Mouse (Mus musculus): ENCODE data around the gene Calhm1. TPM values are rescaled to one million over a fixed set of nuclear protein-coding genes. Genes with fewer than 3 reads are reported as not detected.

The Calhm1 gene
- polyA plus RNA-seq, 1 experiment from 2014 or later = not detected

- Histone ChIP-seq H3K9me3 (replicated peaks; ENCODE audit: low read length) (no peaks in the 10 kb centered on the region), H3K4me2 (ENCODE audit: low read length) (no peak overlapping the region), H3K27ac (no peak overlapping the region), H3K4me3 (replicated peaks; ENCODE audit: low read depth, low read length) (no peak overlapping the region), H3K27me3 (ENCODE audit: insufficient read depth, low read length) (peaks cover 3% of the 10 kb centered on the region; the same call in 1 of the 2 replicates), H3K36me3 (ENCODE audit: insufficient read depth, low read length) (no peaks in the 10 kb centered on the region), H3K4me1 (replicated peaks; ENCODE audit: insufficient read depth, low read length) (peaks cover 5% of the 10 kb centered on the region; the same call in 1 of the 2 replicates), H3K9ac (ENCODE audit: low read depth, low read length) (no peak overlapping the region)
- 52% methylated on average over 3 of the region's 3 CpGs for WGBS
- no peak for ATAC-seq (replicated peaks; ENCODE audit: low FRiP score, low read depth)
- TF ChIP-seq CTCF (IDR thresholded peaks at IDR 0.05; ENCODE audit: low read depth) = peak; percentile 74
- peak; percentile 58 for DNase-seq (ENCODE audit: low spot score)
Measured at GRCm38 (mm10) chr19:47174515-47174914, 30.5 kb upstream of the Calhm1 start.

DNA sequence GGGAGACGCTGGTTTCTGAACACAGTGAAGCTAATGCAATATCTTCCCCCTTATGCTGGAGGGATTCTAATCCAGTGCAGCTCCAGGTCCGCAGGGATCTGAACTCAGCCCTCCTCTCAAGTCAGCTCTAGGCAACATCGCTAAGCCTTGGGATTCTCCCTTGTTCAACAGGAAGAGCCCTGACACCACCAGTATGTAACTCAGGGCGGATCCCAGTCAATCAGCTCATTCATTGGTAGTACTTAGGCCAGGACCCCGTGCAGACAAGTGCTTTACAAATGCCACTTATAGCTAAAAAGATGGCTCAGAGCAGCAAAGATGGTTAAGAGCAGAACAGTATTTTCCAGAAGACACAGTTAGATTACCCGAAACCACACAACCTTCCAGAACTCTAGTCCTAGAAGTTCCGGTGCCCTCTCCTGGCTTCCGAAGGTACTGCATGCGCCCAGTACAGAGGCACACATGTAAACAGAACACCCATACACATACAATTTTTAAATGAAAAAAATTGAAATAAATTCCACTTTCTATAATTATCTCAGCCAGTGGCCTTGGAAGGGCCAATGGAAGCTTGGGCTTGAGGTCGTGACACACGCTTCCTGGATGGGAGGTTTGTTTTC lies 24.8 kb upstream of the Calhm1 start:
- Histone ChIP-seq H3K9me3 (replicated peaks; ENCODE audit: low read length) (no peaks in the 10 kb centered on the region), H3K27ac (no peak overlapping the region; the same call in 1 of the 2 replicates), H3K36me3 (ENCODE audit: insufficient read depth, low read length) (no peaks in the 10 kb centered on the region), H3K27me3 (ENCODE audit: insufficient read depth, low read length) (no peaks in the 10 kb centered on the region), H3K4me3 (replicated peaks; ENCODE audit: low read depth, low read length) (no peak overlapping the region), H3K4me2 (ENCODE audit: low read length) (peak overlapping the region; percentile 43), H3K4me1 (replicated peaks; ENCODE audit: insufficient read depth, low read length) (no peaks in the 10 kb centered on the region), H3K9ac (ENCODE audit: low read depth, low read length) (no peak overlapping the region)
- WGBS = 20% methylated on average over 11 of the region's 11 CpGs
- peak; percentile 90 for DNase-seq (ENCODE audit: low spot score)
- peak; percentile 60; the same call in 1 of the 2 replicates for ATAC-seq (replicated peaks; ENCODE audit: low FRiP score, low read depth)
- TF ChIP-seq CTCF (IDR thresholded peaks at IDR 0.05; ENCODE audit: low read depth) = peak; percentile 86

GRCm38 (mm10) chr19:47168223-47168622 lies 24.2 kb upstream of the Calhm1 start:
- Histone ChIP-seq H3K9me3 (replicated peaks; ENCODE audit: low read length) (no peaks in the 10 kb centered on the region), H3K36me3 (ENCODE audit: insufficient read depth, low read length) (no peaks in the 10 kb centered on the region), H3K4me3 (replicated peaks; ENCODE audit: low read depth, low read length) (no peak overlapping the region), H3K4me2 (ENCODE audit: low read length) (peak overlapping the region; percentile 43), H3K27ac (no peak overlapping the region), H3K27me3 (ENCODE audit: insufficient read depth, low read length) (no peaks in the 10 kb centered on the region), H3K9ac (ENCODE audit: low read depth, low read length) (no peak overlapping the region), H3K4me1 (replicated peaks; ENCODE audit: insufficient read depth, low read length) (no peaks in the 10 kb centered on the region)
- WGBS = 8% methylated on average over 13 of the region's 13 CpGs
- DNase-seq (ENCODE audit: low spot score) (peak; percentile 77), ATAC-seq (replicated peaks; ENCODE audit: low FRiP score, low read depth) (no peak)
- TF ChIP-seq CTCF (IDR thresholded peaks at IDR 0.05; ENCODE audit: low read depth) = peak; percentile 89

DNA sequence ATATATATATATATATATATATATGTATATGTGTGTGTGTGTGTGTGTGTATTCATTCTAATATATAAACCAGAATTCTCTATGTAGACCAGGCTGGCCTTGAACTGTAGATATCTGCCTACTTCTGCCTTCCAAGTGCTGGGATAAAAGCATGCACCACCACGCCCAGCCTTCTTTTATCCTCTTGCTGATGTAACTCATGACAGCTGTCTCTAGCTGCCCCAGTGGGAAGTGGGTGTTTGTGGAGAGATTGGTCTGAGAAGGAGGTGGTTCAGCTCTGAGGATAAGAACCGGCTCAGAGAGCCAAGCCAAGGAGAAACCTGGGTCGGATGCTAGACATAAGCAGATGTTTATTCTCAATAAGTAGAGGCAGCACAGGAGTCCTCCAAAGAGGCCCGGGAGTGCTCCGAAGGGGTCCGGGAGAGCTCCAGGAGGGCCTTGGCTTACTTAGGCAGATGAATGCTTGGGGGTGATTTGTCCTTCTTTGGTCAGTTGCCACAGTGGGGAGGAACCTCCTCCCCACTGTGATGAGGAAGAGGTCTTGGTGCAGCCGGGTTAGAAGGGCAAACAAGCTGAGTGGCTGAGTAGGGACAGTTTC lies 23.7 kb upstream of the Calhm1 start:
- Histone ChIP-seq H3K4me3 (replicated peaks; ENCODE audit: low read depth, low read length) (no peak overlapping the region), H3K36me3 (ENCODE audit: insufficient read depth, low read length) (no peaks in the 10 kb centered on the region), H3K9me3 (replicated peaks; ENCODE audit: low read length) (no peaks in the 10 kb centered on the region), H3K4me2 (ENCODE audit: low read length) (0 out of 2 replicates have a peak overlapping the region, but pooled peaks have one; percentile 43), H3K4me1 (replicated peaks; ENCODE audit: insufficient read depth, low read length) (no peaks in the 10 kb centered on the region), H3K9ac (ENCODE audit: low read depth, low read length) (no peak overlapping the region), H3K27ac (no peak overlapping the region), H3K27me3 (ENCODE audit: insufficient read depth, low read length) (no peaks in the 10 kb centered on the region)
- ATAC-seq (replicated peaks; ENCODE audit: low FRiP score, low read depth) (no peak), DNase-seq (ENCODE audit: low spot score) (no peak)
- WGBS = 52% methylated on average over 7 of the region's 7 CpGs
- no peak for TF ChIP-seq CTCF (IDR thresholded peaks at IDR 0.05; ENCODE audit: low read depth)

DNA sequence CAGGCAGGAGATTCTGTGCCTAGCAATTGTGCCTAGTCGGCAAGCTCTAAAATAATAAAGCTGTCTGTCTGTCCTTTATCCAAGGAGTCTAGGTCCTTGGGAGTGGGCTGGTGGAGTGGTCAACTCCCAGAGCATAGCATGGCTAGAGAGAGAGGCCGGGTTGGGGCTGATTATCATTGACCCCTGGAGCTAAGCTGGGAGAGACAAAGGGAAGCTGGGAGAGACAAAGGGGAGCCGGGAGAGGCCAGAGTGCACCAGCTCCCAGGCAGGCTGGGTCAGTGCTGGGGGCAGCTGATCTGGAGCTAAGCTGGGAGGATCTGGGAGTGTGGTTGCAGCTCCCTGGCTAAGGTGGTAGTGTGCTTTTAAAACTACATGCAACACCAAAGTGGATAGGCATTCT lies 22.7 kb upstream of the Calhm1 start:
- DNase-seq (ENCODE audit: low spot score) = no peak
- Histone ChIP-seq H3K27ac (peak overlapping the region; percentile 57; the same call in 1 of the 2 replicates), H3K4me2 (ENCODE audit: low read length) (no peak overlapping the region), H3K36me3 (ENCODE audit: insufficient read depth, low read length) (no peaks in the 10 kb centered on the region), H3K4me1 (replicated peaks; ENCODE audit: insufficient read depth, low read length) (no peaks in the 10 kb centered on the region), H3K9me3 (replicated peaks; ENCODE audit: low read length) (no peaks in the 10 kb centered on the region), H3K9ac (ENCODE audit: low read depth, low read length) (no peak overlapping the region), H3K4me3 (replicated peaks; ENCODE audit: low read depth, low read length) (no peak overlapping the region), H3K27me3 (ENCODE audit: insufficient read depth, low read length) (no peaks in the 10 kb centered on the region)
- ATAC-seq (replicated peaks; ENCODE audit: low FRiP score, low read depth) = no peak
- TF ChIP-seq CTCF (IDR thresholded peaks at IDR 0.05; ENCODE audit: low read depth) = no peak
- WGBS = 30% methylated on average over 3 of the region's 3 CpGs

DNA sequence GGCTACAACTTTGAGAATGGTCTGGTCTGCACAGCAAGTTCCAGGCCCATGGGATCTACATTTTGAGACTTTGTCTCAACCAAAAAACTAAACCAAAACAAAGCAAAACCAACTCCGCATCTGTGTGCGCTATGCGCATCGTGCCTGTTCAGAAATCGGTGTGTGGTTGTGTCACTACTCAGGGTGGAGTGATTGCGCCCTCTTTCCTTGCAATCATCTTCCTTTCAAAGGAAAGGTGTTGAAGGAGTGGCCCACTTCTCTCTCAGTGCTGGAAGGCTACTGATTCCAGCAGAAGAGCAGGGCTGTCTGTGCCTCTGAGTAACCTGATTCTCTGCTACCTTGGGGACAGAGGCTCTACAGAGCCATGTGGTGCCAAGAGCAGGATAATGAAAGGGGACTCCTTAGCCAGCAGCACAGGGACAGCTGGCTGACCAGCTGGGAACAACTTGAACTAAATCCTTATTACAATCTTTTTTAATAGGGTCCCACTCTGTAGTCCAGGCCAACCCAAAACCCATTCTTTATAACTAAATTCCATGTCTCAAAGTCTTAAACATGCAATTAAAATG lies 19.2 kb upstream of the Calhm1 start:
- H3K27ac ChIP-seq = no peak overlapping the region
- no peak for TF ChIP-seq CTCF (IDR thresholded peaks at IDR 0.05; ENCODE audit: low read depth)
- no peak for ATAC-seq (replicated peaks; ENCODE audit: low FRiP score, low read depth)
- H3K9ac ChIP-seq (ENCODE audit: low read depth, low read length) = no peak overlapping the region
- no peak for DNase-seq (ENCODE audit: low spot score)
- WGBS = 87% methylated on average over 6 of the region's 6 CpGs
- H3K9me3 ChIP-seq (replicated peaks; ENCODE audit: low read length) = no peaks in the 10 kb centered on the region
- H3K36me3 ChIP-seq (ENCODE audit: insufficient read depth, low read length) = no peaks in the 10 kb centered on the region
- H3K27me3 ChIP-seq (ENCODE audit: insufficient read depth, low read length) = no peaks in the 10 kb centered on the region
- no peak overlapping the region for H3K4me3 ChIP-seq (replicated peaks; ENCODE audit: low read depth, low read length)
- no peaks in the 10 kb centered on the region for H3K4me1 ChIP-seq (replicated peaks; ENCODE audit: insufficient read depth, low read length)
- H3K4me2 ChIP-seq (ENCODE audit: low read length) = no peak overlapping the region

Measured in kidney, postnatal 0 days (tissue).